Mouse (Mus musculus) forebrain, embryonic 12.5 days (tissue): ENCODE results near the gene Selenos. TPM values are rescaled to one million over a fixed set of nuclear protein-coding genes. Genes with fewer than 3 reads are reported as not detected.
"Not testable (repeated sequence)": the region's sequence is repeated elsewhere in the genome, so short reads cannot be mapped to it uniquely, and the experiment has no call there.

Experiments
- ATAC-seq: fragments of 200-750 bp; cut with Nextera tagmentation; 2 replicates; pipeline ENCODE4 v1.8.0; 2017; ENCODE audit warnings: moderate TSS enrichment; ENCODE audit not compliant: low FRiP score
- H3K27ac ChIP-seq: fragments of 300-500 bp; sonication (generic); 2 replicates; pipeline ENCODE4 v1.5.1; 2016; ENCODE audit warnings: mild to moderate bottlenecking
- H3K27me3 ChIP-seq: fragments of 300-500 bp; sonication (generic); 2 replicates; pipeline ENCODE4 v1.6.1; 2016; ENCODE audit warnings: mild to moderate bottlenecking
- H3K36me3 ChIP-seq: fragments of 300-500 bp; sonication (generic); replicated peaks from 2 replicates; pipeline ENCODE4 v1.6.1; 2016; ENCODE audit warnings: mild to moderate bottlenecking
- H3K4me1 ChIP-seq: fragments of 300-500 bp; sonication (generic); 2 replicates; pipeline ENCODE4 v1.6.1; 2016
- H3K4me2 ChIP-seq: fragments of 300-500 bp; sonication (generic); 2 replicates; pipeline ENCODE4 v1.6.1; 2016; ENCODE audit warnings: mild to moderate bottlenecking, moderate library complexity
- H3K4me3 ChIP-seq: fragments of 300-500 bp; sonication (generic); replicated peaks from 2 replicates; pipeline ENCODE4 v1.5.1; 2016; ENCODE audit warnings: mild to moderate bottlenecking
- H3K9ac ChIP-seq: fragments of 300-500 bp; sonication (generic); 2 replicates; pipeline ENCODE4 v1.6.1; 2016; ENCODE audit warnings: mild to moderate bottlenecking
- H3K9me3 ChIP-seq: fragments of 300-500 bp; sonication (generic); 2 replicates; pipeline ENCODE4 v1.6.1; 2016
- WGBS: fragments of 180-500 bp; shearing (Covaris S2); methylation state at CpG from one replicate; pipeline ENCODE4 v1.1.7; 2016; 5-methylcytosine and 5-hydroxymethylcytosine counted together
- polyA plus RNA-seq: library from polyadenylated mRNA; unstranded; fragments of >200 nt; fragmentation: Nextera tagmentation; extraction: Ambion mirVana; gene quantifications from 2 replicates; pipeline ENCODE4 v1.2.1, GENCODE M21; 2016

The Selenos gene
- polyA plus RNA-seq, 1 experiment from 2014 or later = 63.7 TPM

GRCm38 (mm10) chr7:66053946-66054483 is 25.4 kb upstream of the Selenos start:
- Histone ChIP-seq H3K27ac (no peak overlapping the region), H3K27me3 (peaks cover 10% of the 10 kb centered on the region; the same call in 1 of the 2 replicates), H3K9me3 (no peaks in the 10 kb centered on the region), H3K4me1 (no peaks in the 10 kb centered on the region), H3K36me3 (no peaks in the 10 kb centered on the region), H3K9ac (no peak overlapping the region), H3K4me2 (no peak overlapping the region), H3K4me3 (no peak overlapping the region)
- 86% methylated on average over 4 of the region's 4 CpGs for WGBS
- ATAC-seq = no peak

- not testable (repeated sequence) for H3K4me2 ChIP-seq, H3K36me3 ChIP-seq, H3K4me3 ChIP-seq, H3K27ac ChIP-seq, H3K9me3 ChIP-seq, ATAC-seq, H3K4me1 ChIP-seq, H3K9ac ChIP-seq
- peaks cover 10% of the 10 kb centered on the region; the same call in 1 of the 2 replicates for H3K27me3 ChIP-seq
- 16% methylated on average over 2 of the region's 2 CpGs for WGBS
These were observed 24.1 kb upstream of the Selenos start for GRCm38 (mm10) chr7:66055356-66055755.

GRCm38 (mm10) chr7:66058703-66059102 is 20.7 kb upstream of the Selenos start, which contains the start of gene Snrpa1:
Gene Snrpa1 (plus strand): TSS chr7:66059003.
- Histone ChIP-seq H3K4me1 (peaks cover 16% of the 10 kb centered on the region), H3K36me3 (peaks cover 11% of the 10 kb centered on the region), H3K9me3 (no peaks in the 10 kb centered on the region), H3K27ac (no peak within 1 kb of the TSS), H3K27me3 (peaks cover 10% of the 10 kb centered on the region; the same call in 1 of the 2 replicates), H3K9ac (peak within 1 kb of the TSS; percentile 92; the same call in 1 of the 2 replicates), H3K4me2 (peak within 1 kb of the TSS; percentile 78), H3K4me3 (peak within 1 kb of the TSS; percentile 94)
- WGBS = 83% methylated on average over 1 of the region's 1 CpGs
- ATAC-seq = no peak

DNA sequence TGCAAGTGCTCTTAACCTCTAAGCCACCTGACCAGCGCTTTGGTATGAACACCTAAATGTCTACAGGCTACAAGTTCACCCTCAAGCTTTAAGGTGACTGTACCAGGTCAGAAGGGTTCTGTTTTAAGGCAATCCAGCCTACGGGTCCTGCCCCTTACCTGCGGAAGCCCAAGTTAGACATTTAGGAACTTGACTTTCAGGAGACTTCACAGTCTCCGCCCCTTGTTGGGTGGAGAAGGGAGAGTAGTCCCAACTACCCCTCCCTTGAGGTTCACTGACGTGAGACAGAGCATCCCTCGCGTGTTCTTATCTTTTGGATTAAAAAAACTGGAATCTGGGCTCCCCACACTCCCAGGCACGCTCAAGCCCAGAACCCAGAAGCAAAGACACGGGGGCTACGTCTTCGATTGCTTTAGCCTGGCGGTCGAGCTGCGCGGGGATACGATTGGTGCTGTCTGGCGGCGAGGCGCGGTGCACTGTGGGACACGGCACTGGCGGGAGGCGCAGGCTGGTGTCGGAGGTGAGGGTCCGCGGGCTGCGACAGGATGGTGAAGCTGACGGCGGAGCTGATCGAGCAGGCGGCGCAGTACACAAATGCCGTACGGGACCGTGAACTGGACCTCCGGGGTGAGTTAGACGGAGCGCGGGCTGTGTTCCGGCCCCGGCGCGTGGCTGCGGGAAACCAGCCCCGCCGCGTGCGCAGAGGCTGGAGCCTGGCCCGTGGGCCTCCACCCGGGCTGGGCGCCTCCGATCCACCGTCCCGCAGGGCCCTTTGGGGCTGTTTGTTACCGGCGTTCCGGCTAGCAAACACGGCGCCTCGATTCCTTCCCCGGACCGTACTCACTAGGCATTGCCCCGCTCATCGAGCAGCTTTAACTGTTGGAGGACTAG is 19.1 kb upstream of the Selenos start:
- ATAC-seq = peak; percentile 98
- peak overlapping the region; percentile 73 for H3K27ac ChIP-seq
- H3K36me3 ChIP-seq = peaks cover 22% of the 10 kb centered on the region
- peak overlapping the region; percentile 92 for H3K9ac ChIP-seq
- H3K4me1 ChIP-seq = peaks cover 16% of the 10 kb centered on the region
- peak overlapping the region; percentile 94 for H3K4me3 ChIP-seq
- 1% methylated on average over 64 of the region's 64 CpGs for WGBS
- H3K9me3 ChIP-seq = no peaks in the 10 kb centered on the region
- peak overlapping the region; percentile 78 for H3K4me2 ChIP-seq
- H3K27me3 ChIP-seq = peaks cover 10% of the 10 kb centered on the region; the same call in 1 of the 2 replicates

GRCm38 (mm10) chr7:66061057-66061456 is 18.4 kb upstream of the Selenos start:
- H3K4me1 ChIP-seq = peaks cover 16% of the 10 kb centered on the region
- 2% methylated on average over 14 of the region's 14 CpGs for WGBS
- ATAC-seq = no peak
- H3K4me2 ChIP-seq = peak overlapping the region; percentile 78
- H3K36me3 ChIP-seq = peaks cover 28% of the 10 kb centered on the region
- H3K4me3 ChIP-seq = peak overlapping the region; percentile 94
- H3K27ac ChIP-seq = no peak overlapping the region
- peak overlapping the region; percentile 92 for H3K9ac ChIP-seq
- H3K27me3 ChIP-seq = peaks cover 10% of the 10 kb centered on the region; the same call in 1 of the 2 replicates
- no peaks in the 10 kb centered on the region for H3K9me3 ChIP-seq

DNA sequence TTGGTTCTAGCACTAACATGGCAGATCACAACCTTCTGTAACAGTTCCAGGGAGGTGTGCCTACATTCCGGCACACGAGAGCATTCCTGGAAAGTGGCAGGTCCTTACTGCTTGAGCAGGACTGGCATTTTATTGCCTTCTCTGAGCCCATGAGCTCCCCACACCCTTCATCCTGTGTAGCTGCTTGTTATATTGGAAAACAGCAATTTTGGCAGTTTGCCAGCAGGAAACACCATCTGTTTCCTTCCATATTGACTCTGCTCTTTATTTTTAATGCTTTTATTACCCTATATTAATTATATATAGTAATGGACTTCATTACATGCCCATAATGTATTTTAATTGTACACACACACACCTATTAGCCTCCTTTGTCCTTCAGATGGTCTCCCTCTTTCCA is 3.0 kb upstream of the Selenos start:
- ATAC-seq = no peak
- 72% methylated on average over 2 of the region's 2 CpGs for WGBS
- H3K27me3 ChIP-seq = no peaks in the 10 kb centered on the region
- peaks cover 54% of the 10 kb centered on the region for H3K36me3 ChIP-seq
- no peaks in the 10 kb centered on the region for H3K9me3 ChIP-seq
- H3K4me3 ChIP-seq = no peak overlapping the region
- no peak overlapping the region for H3K4me2 ChIP-seq
- 0 out of 2 replicates have a peak overlapping the region, but pooled peaks have one; percentile 31 for H3K27ac ChIP-seq
- peaks cover 17% of the 10 kb centered on the region for H3K4me1 ChIP-seq
- H3K9ac ChIP-seq = no peak overlapping the region

GRCm38 (mm10) chr7:66080231-66080613 is 773 bp downstream of the Selenos start:
- Histone ChIP-seq H3K4me1 (peaks cover 18% of the 10 kb centered on the region), H3K4me2 (peak overlapping the region; percentile 80), H3K9me3 (no peaks in the 10 kb centered on the region), H3K27ac (no peak overlapping the region), H3K36me3 (peaks cover 48% of the 10 kb centered on the region), H3K4me3 (peak overlapping the region; percentile 88), H3K9ac (peak overlapping the region; percentile 86), H3K27me3 (no peaks in the 10 kb centered on the region)
- ATAC-seq = no peak
- WGBS = 43% methylated on average over 5 of the region's 5 CpGs

DNA sequence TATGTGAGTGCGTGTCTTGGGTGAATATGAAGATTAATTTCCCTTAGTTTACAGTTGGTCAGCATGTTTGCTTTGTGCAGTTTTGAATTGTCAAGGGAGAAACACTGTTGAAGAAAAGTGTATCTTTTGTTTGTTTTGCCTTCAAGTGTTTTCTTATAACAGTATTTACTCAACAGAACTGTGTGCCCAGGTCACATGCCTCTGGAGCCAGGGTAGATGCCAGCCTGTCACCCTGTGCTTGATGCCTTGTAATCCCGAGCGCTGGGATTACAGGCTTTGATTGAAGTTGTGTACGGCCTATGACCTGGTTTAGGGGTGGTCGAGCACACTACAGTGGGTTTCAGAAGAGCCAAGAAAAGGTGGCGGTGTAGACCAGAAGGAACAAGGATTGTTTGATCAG is 4.3 kb downstream of the Selenos start:
- peaks cover 65% of the 10 kb centered on the region for H3K36me3 ChIP-seq
- no peak overlapping the region for H3K4me3 ChIP-seq
- ATAC-seq = no peak
- WGBS = 92% methylated on average over 6 of the region's 6 CpGs
- peaks cover 17% of the 10 kb centered on the region for H3K4me1 ChIP-seq
- H3K4me2 ChIP-seq = no peak overlapping the region
- no peaks in the 10 kb centered on the region for H3K27me3 ChIP-seq
- no peak overlapping the region for H3K27ac ChIP-seq
- no peak overlapping the region for H3K9ac ChIP-seq
- no peaks in the 10 kb centered on the region for H3K9me3 ChIP-seq

GRCm38 (mm10) chr7:66084546-66084945 is 5.1 kb downstream of the Selenos start:
- H3K36me3 ChIP-seq = peaks cover 71% of the 10 kb centered on the region
- peaks cover 14% of the 10 kb centered on the region for H3K4me1 ChIP-seq
- H3K27ac ChIP-seq = no peak overlapping the region
- no peak overlapping the region for H3K4me2 ChIP-seq
- H3K4me3 ChIP-seq = no peak overlapping the region
- 86% methylated on average over 7 of the region's 7 CpGs for WGBS
- no peaks in the 10 kb centered on the region for H3K27me3 ChIP-seq
- ATAC-seq = no peak
- no peaks in the 10 kb centered on the region for H3K9me3 ChIP-seq
- no peak overlapping the region for H3K9ac ChIP-seq

GRCm38 (mm10) chr7:66087652-66088051 is 8.2 kb downstream of the Selenos start:
- Histone ChIP-seq H3K4me1 (no peaks in the 10 kb centered on the region), H3K27me3 (no peaks in the 10 kb centered on the region), H3K4me2 (no peak overlapping the region), H3K4me3 (no peak overlapping the region), H3K9ac (no peak overlapping the region), H3K36me3 (peaks cover 88% of the 10 kb centered on the region), H3K9me3 (no peaks in the 10 kb centered on the region), H3K27ac (no peak overlapping the region)
- 91% methylated on average over 4 of the region's 4 CpGs for WGBS
- no peak for ATAC-seq

GRCm38 (mm10) chr7:66088077-66088476 is 8.6 kb downstream of the Selenos start:
- no peaks in the 10 kb centered on the region for H3K27me3 ChIP-seq
- no peaks in the 10 kb centered on the region for H3K9me3 ChIP-seq
- H3K4me3 ChIP-seq = no peak overlapping the region
- WGBS = 87% methylated on average over 2 of the region's 2 CpGs
- H3K4me2 ChIP-seq = no peak overlapping the region
- no peak overlapping the region for H3K9ac ChIP-seq
- no peak overlapping the region for H3K27ac ChIP-seq
- peaks cover 84% of the 10 kb centered on the region for H3K36me3 ChIP-seq
- H3K4me1 ChIP-seq = no peaks in the 10 kb centered on the region
- ATAC-seq = no peak

GRCm38 (mm10) chr7:66090676-66091190 is 11.3 kb downstream of the Selenos start:
- Histone ChIP-seq H3K27ac (no peak overlapping the region), H3K4me2 (no peak overlapping the region), H3K27me3 (no peaks in the 10 kb centered on the region), H3K36me3 (peaks cover 59% of the 10 kb centered on the region), H3K9me3 (no peaks in the 10 kb centered on the region), H3K4me3 (no peak overlapping the region), H3K9ac (no peak overlapping the region), H3K4me1 (no peaks in the 10 kb centered on the region)
- 76% methylated on average over 11 of the region's 11 CpGs for WGBS
- no peak for ATAC-seq
